Mouse (Mus musculus) MEL-GATA-1-ER (cell line): Measurements from ENCODE around the gene Mpst.
A peak's percentile ranks its signal among the peaks of the same experiment; 100 is the strongest.

Source experiments
- DNase-seq: peaks from one replicate; pipeline ENCODE4 v3.0.0-alpha.2; 2012; ENCODE audit warnings: low read depth; ENCODE audit errors: extremely low read depth

The Mpst gene

DNA sequence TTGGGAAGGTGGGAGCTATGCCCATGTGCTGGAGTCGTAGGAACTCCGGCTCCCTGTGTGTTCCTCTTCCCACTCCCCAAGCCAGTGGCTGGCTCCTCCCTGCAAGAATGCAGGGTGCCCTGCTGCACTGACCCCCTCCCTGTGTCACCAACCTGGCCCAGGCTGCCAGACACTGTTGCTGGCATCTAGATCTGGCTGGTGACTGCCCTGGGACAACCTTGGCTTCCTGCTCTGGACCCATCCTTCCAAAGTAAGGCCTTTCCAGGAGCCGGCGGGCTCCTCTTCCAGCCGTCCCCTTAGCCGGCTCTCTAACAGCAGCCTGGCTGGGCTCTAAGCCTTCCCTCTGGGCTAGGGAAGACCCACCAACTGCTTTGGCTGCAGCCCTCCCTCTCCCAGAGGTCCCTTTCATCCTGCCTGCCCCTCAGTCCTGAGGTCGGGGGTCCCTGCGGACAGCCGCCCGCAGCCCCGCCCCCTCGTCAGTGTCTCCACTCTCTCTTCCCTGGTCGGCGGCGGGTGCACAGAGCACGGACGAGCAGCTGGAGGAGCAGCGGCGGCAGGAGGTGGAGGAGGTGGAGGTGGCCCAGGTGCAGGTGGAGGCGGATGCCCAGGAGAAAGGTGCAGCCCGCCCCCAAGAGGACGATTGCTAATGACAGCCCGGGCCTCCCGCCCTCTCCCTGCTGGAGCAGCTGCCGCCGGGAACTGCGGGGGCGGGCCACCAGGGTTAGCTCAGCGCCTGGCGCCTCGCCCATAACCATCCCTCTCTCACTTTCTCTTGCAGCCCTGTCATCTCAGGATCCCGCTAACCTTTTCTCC lies 30.4 kb downstream of the Mpst start:
- no peak for DNase-seq

GRCm38 (mm10) chr15:78437237-78438017 lies 31.2 kb downstream of the Mpst start:
- DNase-seq, result no peak

DNA sequence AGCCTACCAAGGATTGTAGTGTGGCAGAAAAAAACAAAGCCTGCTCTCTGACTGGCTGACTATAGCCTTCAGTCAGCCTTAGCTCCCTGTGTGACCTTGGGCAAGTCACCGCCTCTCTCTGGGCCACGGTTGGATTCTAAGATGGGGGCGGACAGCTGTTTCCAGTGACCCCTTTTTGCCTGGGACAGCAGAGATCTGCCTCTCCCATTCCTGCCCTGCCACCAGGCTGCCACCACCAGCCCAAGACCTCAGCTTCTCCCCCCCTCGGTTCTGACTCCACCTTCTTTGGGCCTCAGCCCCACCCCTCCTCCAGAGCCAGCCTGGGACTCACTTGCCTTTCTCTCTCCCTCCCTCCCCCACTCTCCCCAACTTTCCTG lies 31.8 kb downstream of the Mpst start:
- no peak for DNase-seq

GRCm38 (mm10) chr15:78438505-78438904 lies 32.3 kb downstream of the Mpst start:
- DNase-seq, result no peak

GRCm38 (mm10) chr15:78438973-78439372 lies 32.8 kb downstream of the Mpst start:
- no peak for DNase-seq

DNA sequence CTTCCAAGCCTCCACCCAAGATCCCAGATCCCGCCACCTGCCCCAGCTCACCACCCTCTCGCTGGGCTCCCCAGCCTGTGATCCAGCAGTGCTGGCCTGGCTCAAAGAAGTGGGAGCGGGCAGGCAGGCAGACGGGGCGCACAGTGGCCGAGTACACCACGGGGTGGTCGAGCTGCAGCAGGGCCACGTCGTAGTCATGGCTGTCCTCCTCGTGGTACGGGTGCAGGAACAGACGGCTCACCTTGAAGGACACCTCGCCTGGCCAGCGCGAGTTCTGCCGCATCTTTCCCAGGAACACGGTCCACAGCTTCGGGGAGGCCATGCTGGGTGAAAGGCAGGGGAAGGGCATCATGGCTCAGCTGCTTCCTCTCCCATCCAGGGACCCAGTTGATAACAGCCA lies 36.0 kb downstream of the Mpst start:
- DNase-seq, result no peak

GRCm38 (mm10) chr15:78443857-78444256 lies 37.6 kb downstream of the Mpst start:
- DNase-seq, result no peak

DNA sequence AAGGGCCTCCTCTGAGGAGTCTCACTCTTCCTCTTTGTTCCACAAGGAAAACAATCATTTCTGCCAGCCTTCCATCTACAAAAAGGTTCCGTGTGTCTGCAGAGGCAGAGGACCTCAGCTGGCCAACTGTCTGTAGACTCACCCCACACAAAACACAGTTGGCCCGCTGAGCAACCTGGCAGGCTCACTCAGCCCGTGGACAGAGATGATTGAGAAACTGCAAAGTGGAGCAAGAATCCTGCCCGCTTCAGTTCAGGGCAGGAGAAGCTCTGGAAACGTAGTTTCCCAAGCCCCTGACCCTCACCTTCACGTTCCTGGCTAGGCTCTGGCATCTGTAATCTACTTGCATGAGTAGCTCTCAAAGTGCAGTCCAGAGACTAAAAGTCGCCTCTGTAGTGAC lies 40.9 kb downstream of the Mpst start:
- DNase-seq, result no peak

DNA sequence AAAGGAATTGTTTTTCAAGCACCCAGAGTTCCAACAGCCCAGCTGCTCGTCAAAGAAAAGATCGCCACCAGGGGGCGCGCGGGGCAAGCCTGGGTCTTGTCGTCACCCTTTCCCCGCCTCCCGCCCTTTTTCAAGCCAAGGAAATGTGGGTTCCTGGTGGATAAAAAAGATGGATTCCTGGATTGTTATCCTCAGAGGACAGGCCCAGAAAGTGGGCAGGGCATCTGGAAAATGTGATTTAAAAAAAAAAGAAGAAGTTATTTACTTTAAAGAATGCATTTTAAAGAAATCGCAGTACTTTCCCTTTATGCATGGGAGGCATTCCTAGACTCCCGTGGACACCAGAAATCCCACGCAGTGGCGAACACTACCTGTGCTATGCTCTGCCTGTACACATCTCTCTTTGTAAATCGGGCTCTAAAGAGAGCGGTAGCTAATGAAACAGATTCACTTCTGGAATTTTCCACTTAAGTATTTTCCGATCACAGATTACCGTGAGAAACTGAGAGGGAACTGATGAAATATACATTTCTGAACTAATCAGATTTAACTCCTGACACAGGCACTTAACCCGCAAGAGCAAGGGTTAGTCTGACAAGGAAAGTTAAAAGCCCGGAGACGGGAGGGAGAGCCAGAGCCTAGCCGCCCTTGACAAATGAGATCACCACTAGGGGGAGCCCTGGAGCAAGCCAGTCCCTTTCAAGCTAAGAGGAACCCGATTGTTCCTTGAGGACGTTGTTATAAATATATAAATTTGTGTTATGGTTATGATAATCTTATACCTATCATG lies 41.7 kb downstream of the Mpst start:
- peak; percentile 72 for DNase-seq

DNA sequence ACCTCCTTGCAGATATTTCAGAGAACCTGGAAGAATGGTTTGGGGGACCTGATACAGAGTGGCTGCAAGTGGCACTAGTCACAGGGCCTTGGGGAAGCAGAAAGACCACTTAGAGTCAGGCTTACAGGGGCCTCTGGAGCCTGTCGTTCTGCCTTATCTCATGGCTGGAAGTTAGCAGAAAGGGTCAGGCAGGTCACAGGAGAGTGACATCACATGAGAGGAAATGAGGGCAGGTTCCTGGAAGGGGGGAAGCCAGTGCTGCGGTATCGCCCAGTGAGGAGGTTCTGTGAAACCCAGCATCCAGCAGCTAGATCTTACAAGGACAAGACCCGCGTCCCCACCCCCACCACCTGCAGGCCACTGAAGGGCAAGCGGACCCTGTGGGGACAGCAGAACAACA lies 42.9 kb downstream of the Mpst start:
- no peak for DNase-seq

GRCm38 (mm10) chr15:78449694-78450418 lies 43.6 kb downstream of the Mpst start:
- DNase-seq, result no peak

GRCm38 (mm10) chr15:78450419-78450768 lies 44.2 kb downstream of the Mpst start:
- no peak for DNase-seq

- DNase-seq, result no peak
Measured at GRCm38 (mm10) chr15:78451201-78451600, 45.0 kb downstream of the Mpst start.

GRCm38 (mm10) chr15:78452929-78453328 lies 46.7 kb downstream of the Mpst start:
- DNase-seq, result no peak

- DNase-seq, result no peak
Measured at GRCm38 (mm10) chr15:78455168-78455567, 49.0 kb downstream of the Mpst start.

GRCm38 (mm10) chr15:78456051-78456450 lies 49.8 kb downstream of the Mpst start:
- DNase-seq, result no peak

GRCm38 (mm10) chr15:78457193-78457592 lies 51.0 kb downstream of the Mpst start:
- DNase-seq, result no peak

GRCm38 (mm10) chr15:78462981-78463380 lies 56.8 kb downstream of the Mpst start:
- no peak for DNase-seq
